Mouse (Mus musculus) spleen, adult 2 months (tissue): ENCODE data around the gene Poc5.

ENCODE experiments used
- CTCF ChIP-seq: fragments of 200-500 bp; IDR thresholded peaks from 2 replicates; pipeline ENCODE4 v1.5.1; 2011; ENCODE audit warnings: mild to moderate bottlenecking, inconsistent platforms; ENCODE audit not compliant: insufficient read depth, insufficient read length, insufficient replicate concordance; ENCODE audit errors: extremely low read depth
- POLR2A ChIP-seq: fragments of 200-500 bp; IDR thresholded peaks from 2 replicates; pipeline ENCODE4 v1.6.1; 2011; ENCODE audit warnings: low read depth, low read length, inconsistent platforms

GRCm38 (mm10) chr13:96376871-96377270 lies 11.2 kb upstream of the Poc5 start:
- TF ChIP-seq CTCF (no peak), POLR2A (no peak)
